Comparison of ENCODE assay signal across 1 mouse cellular context in genomic region chr2:132247539-132248313, GRCm38 (mm10).
TF ChIP-seq lines count a peak whose summit lies in the region.

Tmem230 (minus strand) TSS chr2:132247807.

TF ChIP-seq in CH12.LX, 34 proteins besides CTCF, POLR2A, EP300 and RAD21 (continued from another document):
- peak; percentile 55 for TF ChIP-seq IRF4 (IDR thresholded peaks at IDR 0.05; ENCODE audit: low read depth, low read length)
- peak; percentile 94 for TF ChIP-seq POLR2AphosphoS2 (IDR thresholded peaks at IDR 0.05; ENCODE audit: low read depth, low read length)
- TF ChIP-seq CHD1 (IDR thresholded peaks at IDR 0.05; ENCODE audit: low read depth, low read length), result no peak
- TF ChIP-seq SIN3A (IDR thresholded peaks at IDR 0.05; ENCODE audit: low read length), result peak; percentile 94
- TF ChIP-seq E2F4 (IDR thresholded peaks at IDR 0.05; ENCODE audit: insufficient replicate concordance, low read depth, low read length), result 0 out of 2 replicates have a peak, but pooled peaks have one; percentile 44
- peak; percentile 92 for TF ChIP-seq NELFE (IDR thresholded peaks at IDR 0.05; ENCODE audit: low read depth, low read length)
- no peak; the same call in 1 of the 2 replicates for TF ChIP-seq ETS1 (conservative IDR thresholded peaks at IDR 0.05; ENCODE audit: low read depth, low read length)
- TF ChIP-seq MAZ (IDR thresholded peaks at IDR 0.05; ENCODE audit: low read depth, low read length), result 0 out of 2 replicates have a peak, but pooled peaks have one; percentile 47
TF ChIP-seq in CH12.LX: peak in this region for 21.
